Mouse (Mus musculus) retina, embryonic 14.5 days (tissue): Measurements from ENCODE around the gene Lrrfip1.

Experiments
- DNase-seq: peaks from one replicate; pipeline ENCODE4 v3.0.0-alpha.2; 2015; ENCODE audit warnings: low spot score

Lrrfip1 gene

GRCm38 (mm10) chr1:90998891-90999611, 514 bp downstream of the Lrrfip1 start:
- DNase-seq = peak; percentile 44

- no peak for DNase-seq
These were observed 1.5 kb downstream of the Lrrfip1 start for GRCm38 (mm10) chr1:90999911-91000601.

GRCm38 (mm10) chr1:91001101-91001500, 2.6 kb downstream of the Lrrfip1 start:
- DNase-seq = no peak

- no peak for DNase-seq
These were observed 3.5 kb downstream of the Lrrfip1 start for GRCm38 (mm10) chr1:91001871-91002539.

- no peak for DNase-seq
These were observed 4.1 kb downstream of the Lrrfip1 start for GRCm38 (mm10) chr1:91002641-91003040.

- DNase-seq = no peak
These were observed 5.2 kb downstream of the Lrrfip1 start for GRCm38 (mm10) chr1:91003522-91004253.

GRCm38 (mm10) chr1:91006037-91006436, 7.5 kb downstream of the Lrrfip1 start:
- DNase-seq = no peak

GRCm38 (mm10) chr1:91006708-91007107, 8.2 kb downstream of the Lrrfip1 start:
- no peak for DNase-seq

GRCm38 (mm10) chr1:91008147-91008682, 9.7 kb downstream of the Lrrfip1 start:
- no peak for DNase-seq

- DNase-seq = no peak
These were observed 10.2 kb downstream of the Lrrfip1 start for GRCm38 (mm10) chr1:91008746-91009145.

GRCm38 (mm10) chr1:91009266-91009665, 10.7 kb downstream of the Lrrfip1 start:
- DNase-seq = no peak

GRCm38 (mm10) chr1:91010216-91010615, 11.7 kb downstream of the Lrrfip1 start:
- DNase-seq = no peak

- DNase-seq = no peak
These were observed 12.2 kb downstream of the Lrrfip1 start for GRCm38 (mm10) chr1:91010716-91011115.

GRCm38 (mm10) chr1:91011336-91011735, 12.8 kb downstream of the Lrrfip1 start:
- DNase-seq = no peak

GRCm38 (mm10) chr1:91013803-91014202, 15.3 kb downstream of the Lrrfip1 start:
- DNase-seq = no peak

GRCm38 (mm10) chr1:91015571-91015970, 17.0 kb downstream of the Lrrfip1 start:
- DNase-seq = no peak

GRCm38 (mm10) chr1:91017111-91017758, 18.7 kb downstream of the Lrrfip1 start:
- DNase-seq = peak; percentile 93

- no peak for DNase-seq
These were observed 20.8 kb downstream of the Lrrfip1 start for GRCm38 (mm10) chr1:91019346-91019745.

- no peak for DNase-seq
These were observed 22.8 kb downstream of the Lrrfip1 start for GRCm38 (mm10) chr1:91021304-91021703.

- no peak for DNase-seq
These were observed 23.8 kb downstream of the Lrrfip1 start for GRCm38 (mm10) chr1:91022157-91022895.

GRCm38 (mm10) chr1:91023230-91023629, 24.7 kb downstream of the Lrrfip1 start:
- DNase-seq = no peak
